Mouse (Mus musculus): ENCODE data around the gene Tmprss4. TPM values are rescaled to one million over a fixed set of nuclear protein-coding genes. Genes with fewer than 3 reads are reported as not detected.

Gene Tmprss4
- polyA plus RNA-seq, 1 experiment from 2014 or later = not detected

DNA sequence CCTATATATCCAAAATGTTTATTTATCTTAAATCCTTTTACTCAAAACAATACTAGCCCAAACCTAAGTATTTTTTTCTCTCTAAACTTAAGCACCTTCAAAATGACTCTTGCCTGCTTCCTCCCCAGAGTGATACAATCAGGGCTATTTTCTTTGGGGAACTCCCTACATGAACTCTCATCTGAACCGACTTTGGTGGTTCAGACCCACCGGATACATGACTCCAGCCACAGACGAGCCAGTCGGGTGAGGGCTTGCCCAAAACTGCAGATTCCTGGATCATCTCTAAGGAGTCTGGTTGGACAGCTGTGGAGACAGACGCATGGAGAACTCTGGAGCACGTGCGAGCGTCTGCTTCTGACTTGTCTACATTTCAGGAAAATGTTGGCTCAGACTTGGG, 25.5 kb upstream of the Tmprss4 start:
- Histone ChIP-seq H3K27me3 (peaks cover 6% of the 10 kb centered on the region; the same call in 1 of the 2 replicates), H3K36me3 (no peaks in the 10 kb centered on the region), H3K4me2 (no peak overlapping the region), H3K4me1 (replicated peaks) (no peaks in the 10 kb centered on the region), H3K27ac (no peak overlapping the region), H3K4me3 (replicated peaks) (no peak overlapping the region), H3K9ac (replicated peaks) (no peak overlapping the region), H3K9me3 (no peaks in the 10 kb centered on the region)
- no peak for ATAC-seq (ENCODE audit: insufficient number of reproducible peaks, insufficient read depth, low FRiP score, low TSS enrichment, low read depth)
- WGBS = 81% methylated on average over 8 of the region's 8 CpGs

DNA sequence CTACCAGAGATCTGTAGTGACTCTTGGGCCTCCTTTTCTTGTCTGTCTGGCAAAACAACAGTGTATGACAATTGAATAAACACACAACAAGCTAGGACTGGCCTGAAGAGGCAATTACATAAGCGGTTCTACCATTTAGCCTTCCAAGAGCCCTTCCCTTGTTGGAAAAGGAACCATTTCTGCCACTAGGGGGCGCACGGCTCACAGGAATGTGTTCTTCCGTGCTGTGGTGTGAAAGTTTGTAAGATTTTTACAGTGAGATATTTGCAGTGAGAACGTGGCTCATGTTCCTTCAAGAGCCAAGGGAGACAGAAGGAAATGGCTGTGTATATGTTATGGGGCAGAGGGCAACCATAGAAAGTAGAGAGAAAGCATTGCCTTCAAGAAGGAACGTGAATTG, 17.7 kb upstream of the Tmprss4 start:
- Histone ChIP-seq H3K36me3 (no peaks in the 10 kb centered on the region), H3K27ac (no peak overlapping the region), H3K4me2 (no peak overlapping the region), H3K9ac (replicated peaks) (no peak overlapping the region), H3K4me3 (replicated peaks) (no peak overlapping the region), H3K4me1 (replicated peaks) (no peaks in the 10 kb centered on the region), H3K9me3 (no peaks in the 10 kb centered on the region), H3K27me3 (peaks cover 9% of the 10 kb centered on the region)
- 17% methylated on average over 6 of the region's 6 CpGs for WGBS
- ATAC-seq (ENCODE audit: insufficient number of reproducible peaks, insufficient read depth, low FRiP score, low TSS enrichment, low read depth) = no peak

- no peak overlapping the region for H3K4me2 ChIP-seq
- no peak overlapping the region for H3K27ac ChIP-seq
- WGBS = 71% methylated on average over 3 of the region's 3 CpGs
Observed at GRCm38 (mm10) chr9:45219644-45220043, 15.8 kb upstream of the Tmprss4 start.

GRCm38 (mm10) chr9:45215526-45216179, 11.8 kb upstream of the Tmprss4 start:
- ATAC-seq (ENCODE audit: insufficient number of reproducible peaks, insufficient read depth, low FRiP score, low TSS enrichment, low read depth) = no peak
- H3K4me1 ChIP-seq (replicated peaks) = no peaks in the 10 kb centered on the region
- WGBS = 73% methylated on average over 11 of the region's 11 CpGs
- H3K36me3 ChIP-seq = no peaks in the 10 kb centered on the region
- no peak overlapping the region for H3K4me2 ChIP-seq
- H3K27me3 ChIP-seq = peaks cover 3% of the 10 kb centered on the region; the same call in 1 of the 2 replicates
- no peaks in the 10 kb centered on the region for H3K9me3 ChIP-seq
- H3K4me3 ChIP-seq (replicated peaks) = no peak overlapping the region
- H3K27ac ChIP-seq = no peak overlapping the region
- no peak overlapping the region for H3K9ac ChIP-seq (replicated peaks)

More at GRCm38 (mm10) chr9:45219644-45220043, 15.8 kb upstream of the Tmprss4 start:
- Histone ChIP-seq H3K27me3 (peaks cover 3% of the 10 kb centered on the region; the same call in 1 of the 2 replicates), H3K36me3 (no peaks in the 10 kb centered on the region), H3K4me3 (replicated peaks) (no peak overlapping the region), H3K9me3 (no peaks in the 10 kb centered on the region), H3K9ac (replicated peaks) (no peak overlapping the region), H3K4me1 (replicated peaks) (no peaks in the 10 kb centered on the region)
- no peak for ATAC-seq (ENCODE audit: insufficient number of reproducible peaks, insufficient read depth, low FRiP score, low TSS enrichment, low read depth)

GRCm38 (mm10) chr9:45212001-45212400, 8.1 kb upstream of the Tmprss4 start:
- WGBS = 69% methylated on average over 6 of the region's 6 CpGs
- no peaks in the 10 kb centered on the region for H3K27me3 ChIP-seq
- no peak overlapping the region for H3K9ac ChIP-seq (replicated peaks)
- H3K36me3 ChIP-seq = no peaks in the 10 kb centered on the region
- no peaks in the 10 kb centered on the region for H3K9me3 ChIP-seq
- H3K4me3 ChIP-seq (replicated peaks) = no peak overlapping the region
- no peak overlapping the region for H3K4me2 ChIP-seq
- ATAC-seq (ENCODE audit: insufficient number of reproducible peaks, insufficient read depth, low FRiP score, low TSS enrichment, low read depth) = no peak
- no peak overlapping the region for H3K27ac ChIP-seq
- H3K4me1 ChIP-seq (replicated peaks) = no peaks in the 10 kb centered on the region

- Histone ChIP-seq H3K27ac (no peak overlapping the region), H3K36me3 (no peaks in the 10 kb centered on the region), H3K4me3 (replicated peaks) (no peak overlapping the region), H3K4me2 (no peak overlapping the region), H3K4me1 (replicated peaks) (peaks cover 6% of the 10 kb centered on the region; the same call in 1 of the 2 replicates), H3K9me3 (no peaks in the 10 kb centered on the region), H3K27me3 (no peaks in the 10 kb centered on the region), H3K9ac (replicated peaks) (no peak overlapping the region)
- no peak for ATAC-seq (ENCODE audit: insufficient number of reproducible peaks, insufficient read depth, low FRiP score, low TSS enrichment, low read depth)
- WGBS = 57% methylated on average over 7 of the region's 7 CpGs
Observed at GRCm38 (mm10) chr9:45207015-45207743, 3.3 kb upstream of the Tmprss4 start.

GRCm38 (mm10) chr9:45206121-45206520, 2.2 kb upstream of the Tmprss4 start:
- 77% methylated on average over 4 of the region's 4 CpGs for WGBS
- Histone ChIP-seq H3K9ac (replicated peaks) (no peak overlapping the region), H3K9me3 (no peaks in the 10 kb centered on the region), H3K27ac (no peak overlapping the region), H3K4me1 (replicated peaks) (peaks cover 6% of the 10 kb centered on the region; the same call in 1 of the 2 replicates), H3K27me3 (no peaks in the 10 kb centered on the region), H3K36me3 (no peaks in the 10 kb centered on the region), H3K4me2 (no peak overlapping the region), H3K4me3 (replicated peaks) (no peak overlapping the region)
- no peak for ATAC-seq (ENCODE audit: insufficient number of reproducible peaks, insufficient read depth, low FRiP score, low TSS enrichment, low read depth)

DNA sequence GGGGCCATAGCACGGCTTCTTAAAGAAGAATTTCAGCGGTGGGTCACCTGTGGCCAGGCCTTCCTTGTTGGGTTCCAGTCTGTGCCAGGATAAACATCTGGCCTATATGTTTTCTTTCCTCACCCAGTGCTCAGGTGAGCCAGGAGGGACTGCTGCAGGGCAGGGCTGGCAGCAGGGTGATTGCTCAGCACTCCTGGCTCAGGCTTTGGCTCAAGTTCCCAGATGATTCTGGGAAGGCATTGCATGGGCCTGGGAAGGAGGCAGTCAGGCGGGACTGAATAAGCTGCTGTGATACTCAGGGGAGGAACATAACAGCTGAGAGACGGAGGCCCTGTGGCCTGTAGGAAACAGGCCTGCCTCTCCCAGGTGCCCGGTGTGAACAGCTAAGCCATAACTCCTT, 1.3 kb upstream of the Tmprss4 start:
- Histone ChIP-seq H3K36me3 (no peaks in the 10 kb centered on the region), H3K4me3 (replicated peaks) (no peak overlapping the region), H3K9ac (replicated peaks) (no peak overlapping the region), H3K9me3 (no peaks in the 10 kb centered on the region), H3K4me1 (replicated peaks) (peaks cover 6% of the 10 kb centered on the region; the same call in 1 of the 2 replicates), H3K4me2 (no peak overlapping the region), H3K27me3 (no peaks in the 10 kb centered on the region), H3K27ac (no peak overlapping the region)
- WGBS = 85% methylated on average over 5 of the region's 5 CpGs
- no peak for ATAC-seq (ENCODE audit: insufficient number of reproducible peaks, insufficient read depth, low FRiP score, low TSS enrichment, low read depth)

- Histone ChIP-seq H3K9me3 (no peaks in the 10 kb centered on the region), H3K36me3 (no peaks in the 10 kb centered on the region), H3K27ac (no peak overlapping the region), H3K4me2 (no peak overlapping the region), H3K27me3 (no peaks in the 10 kb centered on the region), H3K4me1 (replicated peaks) (peaks cover 13% of the 10 kb centered on the region; the same call in 1 of the 2 replicates), H3K4me3 (replicated peaks) (no peak overlapping the region), H3K9ac (replicated peaks) (no peak overlapping the region)
- 67% methylated on average over 9 of the region's 9 CpGs for WGBS
- no peak for ATAC-seq (ENCODE audit: insufficient number of reproducible peaks, insufficient read depth, low FRiP score, low TSS enrichment, low read depth)
Observed at GRCm38 (mm10) chr9:45202021-45202798, 1.7 kb downstream of the Tmprss4 start.

- Histone ChIP-seq H3K4me1 (replicated peaks) (peaks cover 13% of the 10 kb centered on the region; the same call in 1 of the 2 replicates), H3K4me3 (replicated peaks) (no peak overlapping the region), H3K4me2 (no peak overlapping the region), H3K27me3 (no peaks in the 10 kb centered on the region), H3K27ac (no peak overlapping the region), H3K9me3 (no peaks in the 10 kb centered on the region), H3K9ac (replicated peaks) (no peak overlapping the region), H3K36me3 (no peaks in the 10 kb centered on the region)
- 87% methylated on average over 5 of the region's 5 CpGs for WGBS
- no peak for ATAC-seq (ENCODE audit: insufficient number of reproducible peaks, insufficient read depth, low FRiP score, low TSS enrichment, low read depth)
Observed at GRCm38 (mm10) chr9:45201319-45201947, 2.5 kb downstream of the Tmprss4 start.

DNA sequence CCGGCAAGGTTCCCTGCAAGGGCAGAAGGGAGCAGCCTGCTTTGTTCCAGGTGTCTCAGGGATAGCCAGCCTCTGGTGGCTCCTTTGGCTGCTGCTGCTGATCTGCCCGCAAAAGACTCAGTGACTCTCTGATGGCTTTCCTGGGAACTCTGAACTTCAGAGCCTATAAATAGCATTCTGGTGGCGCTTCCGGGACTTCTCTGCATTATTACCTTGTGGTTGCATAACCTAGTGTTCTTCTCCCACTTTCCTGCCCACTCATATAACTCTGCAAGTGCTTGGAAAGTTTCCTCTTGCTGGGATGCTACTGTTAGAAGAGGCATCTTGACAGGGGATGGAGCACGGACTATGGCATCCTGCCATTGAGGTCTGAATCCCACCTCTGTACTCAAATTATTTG, 6.3 kb downstream of the Tmprss4 start:
- ATAC-seq (ENCODE audit: insufficient number of reproducible peaks, insufficient read depth, low FRiP score, low TSS enrichment, low read depth) = no peak
- Histone ChIP-seq H3K36me3 (no peaks in the 10 kb centered on the region), H3K4me1 (replicated peaks) (peaks cover 10% of the 10 kb centered on the region; the same call in 1 of the 2 replicates), H3K9me3 (no peaks in the 10 kb centered on the region), H3K4me2 (no peak overlapping the region), H3K9ac (replicated peaks) (no peak overlapping the region), H3K27ac (no peak overlapping the region), H3K4me3 (replicated peaks) (no peak overlapping the region), H3K27me3 (no peaks in the 10 kb centered on the region)
- WGBS = 76% methylated on average over 5 of the region's 5 CpGs
